12 mouse cellular contexts compared by ENCODE assay signal in the genomic region with DNA sequence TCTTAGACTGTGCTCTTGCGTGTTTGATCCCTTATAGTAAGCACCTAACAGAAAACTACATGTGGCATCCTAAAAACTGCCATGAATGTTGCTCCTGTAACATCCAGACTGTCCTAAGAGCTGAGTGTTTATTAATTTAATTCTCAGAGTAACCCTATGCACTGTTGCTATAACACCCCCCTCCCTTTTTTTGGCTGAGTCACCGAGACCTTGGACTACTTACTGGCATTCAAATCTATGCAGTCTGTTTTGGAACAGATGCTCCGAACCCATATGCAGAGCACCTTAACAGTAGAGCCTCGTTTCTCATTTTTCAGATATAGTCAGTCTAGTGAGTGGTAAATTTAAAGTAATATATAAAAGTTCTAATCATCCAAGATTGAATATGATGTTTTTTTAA.
"Had no signal": no experiment of that assay in that cellular context is flagged by ENCODE, and none has a peak within 500 bp of the region (broad histone marks: within the 10 kb centered on the region; RNA-seq: fewer than 3 reads in every experiment).

No protein-coding gene starts in this region.

- DNase-seq: kidney, postnatal 10 days; kidney, postnatal 36 days; layer of hippocampus, postnatal 36 days; liver, embryonic 13.5 days; lung, adult 2 months; lung, postnatal 14 days; lung, postnatal 4 days; midbrain, embryonic 14.5 days; thymus, adult 18-20 months; thymus, postnatal 36 days had no signal

- H3K27ac ChIP-seq: left cerebral cortex, adult 2 months; liver, embryonic 13.5 days had no signal

- H3K9me3 ChIP-seq: liver, embryonic 13.5 days had no signal

- H3K4me3 ChIP-seq: left cerebral cortex, adult 2 months; liver, embryonic 13.5 days had no signal

- H3K27me3 ChIP-seq: liver, embryonic 13.5 days had no signal

- H3K36me3 ChIP-seq: liver, embryonic 13.5 days had no signal

- H3K4me2 ChIP-seq: liver, embryonic 13.5 days; midbrain, embryonic 11.5 days had no signal

- H3K9ac ChIP-seq: liver, embryonic 13.5 days had no signal
